Mouse (Mus musculus) stomach, embryonic 14.5 days (tissue): ENCODE results near the gene Cbx5. TPM values are rescaled to one million over a fixed set of nuclear protein-coding genes. Genes with fewer than 3 reads are reported as not detected.

Source experiments
- ATAC-seq: fragments of 200-750 bp; cut with Nextera tagmentation; 2 replicates; pipeline ENCODE4 v1.8.0; 2017; ENCODE audit warnings: low read depth, moderate TSS enrichment; ENCODE audit not compliant: insufficient number of reproducible peaks, insufficient read depth, low FRiP score
- H3K27ac ChIP-seq: fragments of 300-500 bp; sonication (generic); 2 replicates; pipeline ENCODE4 v1.5.1; 2014; ENCODE audit warnings: mild to moderate bottlenecking, low read length, moderate library complexity, mixed read lengths
- H3K27me3 ChIP-seq: fragments of 300-500 bp; sonication (generic); 2 replicates; pipeline ENCODE4 v1.6.1; 2014; ENCODE audit warnings: low read length, control low read depth, mixed read lengths; ENCODE audit not compliant: control insufficient read depth, insufficient read depth
- H3K36me3 ChIP-seq: fragments of 300-500 bp; sonication (generic); 2 replicates; pipeline ENCODE4 v1.6.1; 2014; ENCODE audit warnings: mild to moderate bottlenecking, control low read depth, low read length, moderate library complexity, mixed read lengths; ENCODE audit not compliant: control insufficient read depth, insufficient read depth
- H3K4me1 ChIP-seq: fragments of 300-500 bp; sonication (generic); 2 replicates; pipeline ENCODE4 v1.6.1; 2014; ENCODE audit warnings: low read length, control low read depth, mixed read lengths; ENCODE audit not compliant: control insufficient read depth, insufficient read depth
- H3K4me2 ChIP-seq: fragments of 300-500 bp; sonication (generic); replicated peaks from 2 replicates; pipeline ENCODE4 v1.6.1; 2014; ENCODE audit warnings: low read depth, low read length, control low read depth
- H3K4me3 ChIP-seq: fragments of 300-500 bp; sonication (generic); 2 replicates; pipeline ENCODE4 v1.5.1; 2014; ENCODE audit warnings: low read depth, low read length, control low read depth
- H3K9ac ChIP-seq: fragments of 300-500 bp; sonication (generic); replicated peaks from 2 replicates; pipeline ENCODE4 v1.6.1; 2014; ENCODE audit warnings: low read depth, mild to moderate bottlenecking, control low read depth, low read length, moderate library complexity, mixed read lengths
- H3K9me3 ChIP-seq: fragments of 300-500 bp; sonication (generic); 2 replicates; pipeline ENCODE4 v1.6.1; 2016; ENCODE audit warnings: low read depth, low read length, control low read depth; ENCODE audit not compliant: control insufficient read depth
- WGBS: fragments of 180-500 bp; shearing (Covaris S2); extraction: QIAGEN DNeasy Blood & Tissue Kit; methylation state at CpG from one replicate; pipeline ENCODE4 v1.1.7; 2014; 5-methylcytosine and 5-hydroxymethylcytosine counted together
- polyA plus RNA-seq: library from polyadenylated mRNA; unstranded; fragments of >200 nt; fragmentation: Nextera tagmentation; extraction: Ambion mirVana; gene quantifications from 2 replicates; pipeline ENCODE4 v1.2.1, GENCODE M21; 2014

Cbx5 gene
- polyA plus RNA-seq, 1 experiment from 2014 or later: 154 TPM

- Histone ChIP-seq H3K4me3 (no peak overlapping the region), H3K27me3 (peaks cover 8% of the 10 kb centered on the region; the same call in 1 of the 2 replicates), H3K9ac (no peak overlapping the region), H3K4me2 (no peak overlapping the region), H3K4me1 (peaks cover 27% of the 10 kb centered on the region; the same call in 1 of the 2 replicates), H3K36me3 (no peaks in the 10 kb centered on the region), H3K27ac (no peak overlapping the region), H3K9me3 (no peaks in the 10 kb centered on the region)
- no peak for ATAC-seq
Measured at GRCm38 (mm10) chr15:103180406-103180805, 59.2 kb downstream of the Cbx5 start.

DNA sequence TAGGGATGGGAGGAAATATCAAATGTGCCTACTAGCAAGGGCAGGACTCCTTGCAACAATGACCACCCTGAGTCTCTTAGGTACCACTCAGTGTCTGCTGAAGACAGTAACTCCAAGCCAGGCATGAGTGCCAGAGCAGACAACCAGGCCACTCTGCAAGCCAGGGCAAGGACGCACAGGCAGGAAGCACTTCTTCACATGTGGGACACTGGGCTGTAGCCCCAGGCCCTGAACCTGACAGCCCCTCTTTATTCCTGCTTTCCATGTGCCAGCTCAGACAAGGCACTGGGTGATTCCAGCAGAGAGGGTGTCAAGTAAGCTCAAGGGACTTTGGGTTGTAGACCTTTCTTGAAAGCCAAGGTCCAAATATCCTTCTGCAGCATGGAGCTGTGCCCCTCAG, 60.8 kb downstream of the Cbx5 start:
- Histone ChIP-seq H3K4me3 (no peak overlapping the region), H3K36me3 (no peaks in the 10 kb centered on the region), H3K27ac (no peak overlapping the region), H3K4me2 (no peak overlapping the region), H3K27me3 (peaks cover 8% of the 10 kb centered on the region; the same call in 1 of the 2 replicates), H3K9ac (no peak overlapping the region), H3K9me3 (no peaks in the 10 kb centered on the region), H3K4me1 (peaks cover 23% of the 10 kb centered on the region; the same call in 1 of the 2 replicates)
- no peak for ATAC-seq
- WGBS: 85% methylated on average over 1 of the region's 1 CpGs

- 15% methylated on average over 12 of the region's 12 CpGs for WGBS
- H3K9me3 ChIP-seq: no peaks in the 10 kb centered on the region
- no peak for ATAC-seq
- peaks cover 8% of the 10 kb centered on the region; the same call in 1 of the 2 replicates for H3K27me3 ChIP-seq
- no peak overlapping the region for H3K9ac ChIP-seq
- H3K27ac ChIP-seq: no peak overlapping the region
- no peak overlapping the region for H3K4me2 ChIP-seq
- H3K36me3 ChIP-seq: no peaks in the 10 kb centered on the region
- peaks cover 19% of the 10 kb centered on the region; the same call in 1 of the 2 replicates for H3K4me1 ChIP-seq
- no peak overlapping the region for H3K4me3 ChIP-seq
Measured at GRCm38 (mm10) chr15:103178137-103178536, 61.5 kb downstream of the Cbx5 start.

GRCm38 (mm10) chr15:103177611-103178041, 62.0 kb downstream of the Cbx5 start:
- Histone ChIP-seq H3K36me3 (no peaks in the 10 kb centered on the region), H3K4me1 (peaks cover 15% of the 10 kb centered on the region; the same call in 1 of the 2 replicates), H3K27me3 (peaks cover 8% of the 10 kb centered on the region; the same call in 1 of the 2 replicates), H3K9me3 (no peaks in the 10 kb centered on the region), H3K4me2 (peak overlapping the region; percentile 17; the same call in 1 of the 2 replicates), H3K9ac (no peak overlapping the region), H3K27ac (no peak overlapping the region), H3K4me3 (no peak overlapping the region)
- ATAC-seq: no peak
- WGBS: 10% methylated on average over 12 of the region's 12 CpGs

DNA sequence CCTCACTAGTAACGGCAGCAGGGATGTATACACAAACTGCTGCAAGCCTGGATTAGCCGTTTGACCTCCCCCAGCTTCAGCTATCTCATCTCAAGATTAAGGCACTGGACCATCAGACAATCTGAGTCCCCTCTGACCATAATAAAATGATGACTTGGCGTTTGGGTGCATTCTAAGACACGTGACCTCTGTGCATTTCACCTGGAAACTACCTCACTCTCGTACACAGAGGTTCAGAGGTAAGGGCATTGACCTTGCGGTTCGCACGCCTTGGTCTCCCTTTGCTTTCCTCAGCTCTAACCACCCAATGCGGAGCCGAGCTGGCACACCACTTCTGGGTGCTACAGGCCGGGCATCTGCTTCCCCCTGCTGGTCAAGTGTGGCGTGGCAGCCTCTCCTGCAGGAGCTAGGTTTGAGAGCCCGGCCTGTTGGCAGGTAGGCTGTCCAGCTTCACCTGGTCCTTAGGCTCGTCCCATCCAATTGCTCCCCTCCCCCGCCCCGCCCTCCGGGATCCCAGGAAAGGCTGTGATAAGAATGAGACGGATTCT, 62.7 kb downstream of the Cbx5 start:
- Histone ChIP-seq H3K27ac (no peak overlapping the region), H3K4me2 (no peak overlapping the region; the same call in 1 of the 2 replicates), H3K9ac (no peak overlapping the region; the same call in 1 of the 2 replicates), H3K27me3 (peaks cover 11% of the 10 kb centered on the region; the same call in 1 of the 2 replicates), H3K9me3 (no peaks in the 10 kb centered on the region), H3K4me1 (peaks cover 15% of the 10 kb centered on the region; the same call in 1 of the 2 replicates), H3K4me3 (no peak overlapping the region), H3K36me3 (no peaks in the 10 kb centered on the region)
- peak; percentile 68 for ATAC-seq
- WGBS: 2% methylated on average over 18 of the region's 18 CpGs

GRCm38 (mm10) chr15:103173251-103173650, 66.4 kb downstream of the Cbx5 start:
- H3K4me1 ChIP-seq: peaks cover 33% of the 10 kb centered on the region
- no peak overlapping the region for H3K4me3 ChIP-seq

GRCm38 (mm10) chr15:103172537-103172936, 67.1 kb downstream of the Cbx5 start:
- no peak overlapping the region for H3K9ac ChIP-seq
- H3K4me1 ChIP-seq: peaks cover 31% of the 10 kb centered on the region
- H3K9me3 ChIP-seq: no peaks in the 10 kb centered on the region
- H3K36me3 ChIP-seq: no peaks in the 10 kb centered on the region
- H3K27ac ChIP-seq: no peak overlapping the region
- WGBS: 5% methylated on average over 10 of the region's 10 CpGs
- no peak overlapping the region for H3K4me3 ChIP-seq
- ATAC-seq: no peak
- H3K4me2 ChIP-seq: no peak overlapping the region
- H3K27me3 ChIP-seq: peaks cover 19% of the 10 kb centered on the region

More at GRCm38 (mm10) chr15:103173251-103173650, 66.4 kb downstream of the Cbx5 start:
- Histone ChIP-seq H3K36me3 (no peaks in the 10 kb centered on the region), H3K9ac (no peak overlapping the region), H3K27ac (no peak overlapping the region), H3K27me3 (peaks cover 19% of the 10 kb centered on the region), H3K9me3 (no peaks in the 10 kb centered on the region), H3K4me2 (no peak overlapping the region)
- 84% methylated on average over 5 of the region's 5 CpGs for WGBS
- no peak for ATAC-seq

- Histone ChIP-seq H3K4me3 (no peak overlapping the region), H3K4me1 (peaks cover 22% of the 10 kb centered on the region), H3K9ac (no peak overlapping the region), H3K36me3 (no peaks in the 10 kb centered on the region), H3K27me3 (peaks cover 17% of the 10 kb centered on the region), H3K9me3 (no peaks in the 10 kb centered on the region), H3K4me2 (no peak overlapping the region), H3K27ac (no peak overlapping the region)
- no peak for ATAC-seq
- WGBS: 12% methylated on average over 8 of the region's 8 CpGs
Measured at GRCm38 (mm10) chr15:103171276-103171675, 68.3 kb downstream of the Cbx5 start.

GRCm38 (mm10) chr15:103170316-103170679, 69.3 kb downstream of the Cbx5 start:
- H3K36me3 ChIP-seq: no peaks in the 10 kb centered on the region
- peak overlapping the region; percentile 82 for H3K4me2 ChIP-seq
- ATAC-seq: no peak
- H3K9ac ChIP-seq: no peak overlapping the region
- H3K4me1 ChIP-seq: peaks cover 22% of the 10 kb centered on the region
- peak overlapping the region; percentile 4; the same call in 1 of the 2 replicates for H3K4me3 ChIP-seq
- no peak overlapping the region for H3K27ac ChIP-seq
- 13% methylated on average over 16 of the region's 16 CpGs for WGBS
- H3K9me3 ChIP-seq: no peaks in the 10 kb centered on the region
- peaks cover 11% of the 10 kb centered on the region; the same call in 1 of the 2 replicates for H3K27me3 ChIP-seq
